Mouse (Mus musculus) ES-Bruce4 (cell line): ENCODE measurements around the gene Zfp933.
"Not testable (repeated sequence)": the region's sequence is repeated elsewhere in the genome, so short reads cannot be mapped to it uniquely, and the experiment has no call there.

Experiments
- CTCF ChIP-seq: IDR thresholded peaks from one replicate; pipeline ENCODE4 v1.8.1; 2011; ENCODE audit warnings: low read depth, low read length
- EP300 ChIP-seq: IDR thresholded peaks from 2 replicates; pipeline ENCODE4 v1.6.1; 2011; ENCODE audit warnings: low read depth, low read length; ENCODE audit not compliant: insufficient read depth
- POLR2A ChIP-seq: IDR thresholded peaks from one replicate; pipeline ENCODE4 v1.8.1; 2011; ENCODE audit warnings: low read length; ENCODE audit not compliant: insufficient read depth

- not testable (repeated sequence) for TF ChIP-seq CTCF, POLR2A, EP300
Observed at GRCm38 (mm10) chr4:147795308-147795707, 52.9 kb downstream of the Zfp933 start.
